Mouse (Mus musculus): ENCODE measurements around the gene Strn.
A peak's percentile ranks its signal among the peaks of the same experiment; 100 is the strongest.
"Not testable (repeated sequence)": the region's sequence is repeated elsewhere in the genome, so short reads cannot be mapped to it uniquely, and the experiment has no call there.

Gene Strn

DNA sequence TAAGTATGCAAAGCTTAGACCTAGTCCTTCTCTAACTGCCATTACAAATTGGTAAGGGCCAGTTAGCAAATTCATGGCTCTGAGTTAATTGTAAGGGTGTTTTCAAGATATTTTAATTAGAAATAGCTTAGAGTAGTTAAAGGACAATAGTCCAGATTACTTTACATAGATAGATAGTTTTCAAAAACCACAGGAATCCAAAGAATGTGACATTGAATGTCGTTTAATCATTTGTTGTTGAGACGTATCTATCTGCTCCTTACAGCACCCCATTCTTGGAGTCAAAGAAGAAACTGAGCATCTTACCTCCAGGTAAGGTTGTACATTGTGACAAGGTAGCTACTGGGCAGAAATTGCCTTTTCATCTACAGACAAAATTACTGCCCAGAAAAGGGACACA, 26.7 kb downstream of the Strn start:
- peak; percentile 23 for DNase-seq (ENCODE audit: low read depth, low spot score)

DNA sequence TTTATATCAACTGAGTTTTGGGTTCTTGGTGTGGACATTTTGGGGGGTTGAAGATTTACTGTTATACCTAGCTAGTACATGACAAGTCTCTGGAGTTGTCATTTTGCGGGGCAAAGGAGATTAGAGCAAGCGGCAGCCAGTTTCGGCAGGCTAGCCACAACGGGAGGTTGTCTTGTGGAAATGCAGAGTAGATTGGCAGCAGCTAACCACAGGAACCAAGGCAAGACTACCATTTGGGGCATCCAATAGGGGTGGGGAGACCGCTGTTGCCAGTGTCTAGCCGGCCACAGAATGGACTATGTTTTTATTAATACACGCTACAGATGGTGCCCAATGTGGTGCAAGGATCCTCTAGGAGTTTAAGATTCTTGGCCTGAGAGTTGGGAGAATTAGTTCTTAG, 28.6 kb downstream of the Strn start:
- DNase-seq (ENCODE audit: low read depth, low spot score), result no peak

DNA sequence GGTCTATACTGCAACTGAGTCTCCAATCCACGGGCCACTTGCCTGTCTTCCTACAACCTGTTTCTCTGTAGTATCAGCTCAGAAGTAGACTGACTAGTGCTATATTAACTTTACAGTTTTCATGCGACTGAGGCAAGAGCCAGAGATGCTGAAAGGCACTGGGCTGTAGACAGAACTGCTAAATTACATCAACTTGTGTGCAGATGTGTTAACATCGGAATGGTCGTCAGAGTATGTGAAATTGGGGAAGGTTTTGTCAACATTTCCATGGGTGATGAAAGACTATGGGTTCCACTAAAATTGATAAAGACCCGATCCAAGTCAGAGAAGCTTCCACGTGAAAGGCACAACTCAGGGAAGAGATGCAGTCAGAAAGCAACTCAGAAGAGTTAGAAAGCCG, 34.0 kb downstream of the Strn start:
- no peak for DNase-seq (ENCODE audit: low read depth, low spot score)

DNA sequence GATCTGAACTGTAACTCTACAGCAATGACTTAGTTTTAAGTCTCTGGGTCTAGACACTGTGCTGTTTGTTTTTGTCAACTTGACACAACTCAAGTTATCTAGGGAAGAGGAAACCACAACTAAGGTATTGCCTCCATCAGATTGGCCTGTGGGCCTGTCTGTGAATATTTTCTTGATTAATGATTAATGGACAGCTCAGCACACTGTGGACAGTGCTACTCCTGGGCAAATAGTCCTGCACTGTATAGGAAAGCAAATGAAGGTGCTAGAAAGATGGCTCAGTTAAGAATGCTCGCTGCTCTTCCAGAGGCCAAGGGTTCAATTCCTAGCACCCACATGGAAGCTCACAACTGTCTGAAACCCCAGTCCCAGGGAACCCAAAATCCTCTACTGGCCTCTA, 38.0 kb downstream of the Strn start:
- no peak for DNase-seq (ENCODE audit: low read depth, low spot score)

DNA sequence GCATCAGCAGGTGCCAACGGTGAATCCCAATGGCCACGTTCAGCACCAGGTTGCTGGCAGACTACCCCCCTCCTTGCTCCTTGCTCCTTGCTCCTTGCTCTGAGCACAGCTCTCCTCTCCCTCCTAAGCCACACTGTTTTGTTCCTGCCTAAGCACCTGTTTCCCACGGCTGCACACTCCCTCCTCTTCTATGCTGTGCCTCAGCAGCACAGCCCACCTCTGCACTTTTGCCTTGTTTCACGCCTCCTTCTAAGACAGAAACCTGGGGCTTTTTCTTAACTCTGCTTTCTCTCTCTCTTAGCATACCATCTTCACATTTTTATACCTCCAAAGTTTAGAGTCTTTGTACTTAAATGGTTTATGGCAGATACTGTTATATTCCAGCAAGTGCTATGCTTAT, 39.5 kb downstream of the Strn start:
- no peak for DNase-seq (ENCODE audit: low read depth, low spot score)

DNA sequence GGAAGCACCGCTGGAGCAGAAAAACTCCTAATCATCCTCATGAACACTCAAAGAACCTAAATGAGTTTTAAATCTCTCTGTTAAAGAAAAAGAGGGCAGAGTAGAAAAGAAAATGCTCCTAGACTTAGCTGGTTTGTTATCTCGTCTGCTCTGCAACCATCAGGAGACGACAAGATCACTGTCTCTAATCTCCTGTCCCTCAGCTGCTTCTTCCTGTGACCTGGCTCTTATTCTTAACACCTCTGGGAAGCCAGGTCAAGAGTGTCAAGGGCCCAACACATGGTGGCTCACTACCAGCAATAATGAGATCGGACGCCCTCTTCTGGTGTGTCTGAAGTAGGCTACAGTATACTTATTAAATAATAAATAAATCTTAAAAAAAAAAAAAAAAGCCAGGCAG, 40.1 kb downstream of the Strn start:
- no peak for DNase-seq (ENCODE audit: low read depth, low spot score)

DNA sequence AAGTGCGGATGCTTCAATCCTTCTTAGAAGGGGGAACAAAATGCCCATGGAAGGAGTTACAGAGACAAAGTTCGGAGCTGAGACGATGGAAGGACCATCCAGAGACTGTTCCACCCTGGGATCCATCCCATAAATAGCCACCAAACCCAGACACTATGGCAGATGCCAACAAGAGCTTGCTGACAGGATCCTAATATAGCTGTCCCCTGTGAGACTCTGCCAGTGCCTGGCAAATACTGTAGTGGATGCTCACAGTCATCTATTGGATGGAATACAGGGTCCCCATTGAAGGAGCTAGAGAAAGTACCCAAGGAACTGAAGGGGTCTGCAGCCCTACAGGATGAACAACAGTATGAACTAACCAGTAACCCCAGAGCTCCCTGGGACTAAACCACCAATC, 47.8 kb downstream of the Strn start:
- not testable (repeated sequence) for DNase-seq (ENCODE audit: low read depth, low spot score)

DNA sequence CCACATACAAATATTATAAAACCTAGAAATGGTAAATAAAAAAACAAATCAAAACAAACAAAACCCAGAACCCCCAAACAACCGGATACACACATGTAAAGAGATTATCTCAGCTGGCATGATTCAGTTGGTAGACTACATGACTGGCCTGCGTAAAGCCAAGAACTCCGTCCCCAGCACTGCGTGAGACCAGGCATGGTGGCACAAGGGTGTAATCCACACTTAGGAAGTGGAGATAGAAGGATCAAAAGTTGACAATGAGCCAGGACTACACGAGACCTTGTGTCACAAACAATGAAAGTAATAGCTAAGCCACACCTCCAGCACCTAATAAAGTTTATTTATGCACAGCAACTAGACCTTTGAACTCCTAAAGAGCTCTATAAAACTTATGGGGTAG, 49.0 kb downstream of the Strn start:
- no peak for DNase-seq (ENCODE audit: low read depth, low spot score)

DNA sequence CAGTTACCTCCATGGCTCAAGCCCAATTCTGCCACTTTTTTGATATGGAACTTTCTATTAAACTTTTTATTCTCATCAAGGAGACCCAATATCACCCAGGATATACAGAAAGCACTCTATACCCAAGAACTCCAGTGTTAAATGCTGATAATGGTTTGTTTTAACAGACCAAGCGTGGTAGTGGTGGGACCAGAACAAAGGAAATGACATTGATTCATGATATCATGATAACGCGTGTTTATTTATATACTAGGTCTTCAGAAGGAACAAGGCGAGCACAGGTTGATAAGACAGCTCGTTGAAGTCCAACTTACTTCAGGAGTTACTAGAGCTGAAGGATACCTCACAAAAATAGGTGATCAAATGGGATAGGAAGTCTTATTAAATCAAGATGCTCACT, 52.0 kb downstream of the Strn start:
- DNase-seq (ENCODE audit: low read depth, low spot score), result no peak

DNA sequence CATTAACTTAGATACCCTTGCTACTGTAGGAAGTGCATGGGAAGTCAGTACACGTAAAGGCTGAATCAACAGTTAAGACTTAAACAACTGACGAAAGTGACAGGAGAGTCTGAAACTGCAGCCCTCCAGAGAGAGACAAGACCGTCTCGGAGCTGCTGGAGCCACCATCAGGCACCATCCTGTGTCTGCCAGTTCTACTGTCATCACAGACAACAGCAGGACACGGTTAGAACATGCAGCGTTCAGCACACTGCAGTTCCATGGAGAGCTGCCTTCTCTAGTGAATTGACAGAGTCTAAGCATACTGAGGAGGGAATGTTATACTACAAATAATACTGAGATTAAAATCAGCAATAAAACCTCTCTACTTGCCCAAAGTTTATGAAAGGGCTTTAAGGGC, 54.6 kb downstream of the Strn start:
- no peak for DNase-seq (ENCODE audit: low read depth, low spot score)

DNA sequence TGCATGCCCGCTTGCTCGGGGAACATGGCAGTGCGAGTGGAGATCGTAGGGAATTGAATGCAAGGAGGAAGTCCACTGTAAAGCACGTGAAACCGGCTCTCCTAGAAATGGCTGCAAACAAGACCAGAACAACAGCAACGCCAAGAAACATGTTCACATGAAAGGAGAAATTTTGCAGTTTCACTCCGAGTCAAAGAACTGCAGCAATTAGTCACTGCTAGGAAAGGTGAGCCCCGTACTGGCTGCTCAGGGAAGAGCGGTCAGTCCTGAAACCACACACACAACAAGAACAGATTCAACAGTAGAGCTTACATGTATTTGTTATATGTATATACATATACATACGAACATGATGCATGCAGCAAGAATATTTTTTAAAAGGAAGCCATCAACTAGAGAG, 57.5 kb downstream of the Strn start:
- DNase-seq (ENCODE audit: low read depth, low spot score), result no peak

DNA sequence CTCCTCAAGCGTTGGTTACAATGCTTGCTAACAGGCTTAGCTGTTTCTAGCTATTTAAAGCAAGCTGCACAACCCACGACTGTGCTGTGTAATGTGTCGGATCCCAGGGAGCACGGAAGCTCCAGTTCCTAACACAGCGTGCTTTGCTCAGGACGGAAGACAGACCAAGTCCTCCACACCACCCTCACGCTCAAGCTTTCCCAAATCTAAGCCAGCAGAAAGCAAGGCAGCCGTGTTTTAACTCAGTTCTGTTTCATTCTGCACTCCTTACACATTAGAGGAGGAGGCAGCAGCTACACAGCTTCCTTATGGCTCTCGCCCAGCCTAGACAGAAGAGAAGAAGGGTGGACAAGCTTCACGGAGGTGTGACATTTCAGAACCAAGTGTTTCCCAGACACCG, 60.2 kb downstream of the Strn start:
- DNase-seq (ENCODE audit: low read depth, low spot score), result no peak

DNA sequence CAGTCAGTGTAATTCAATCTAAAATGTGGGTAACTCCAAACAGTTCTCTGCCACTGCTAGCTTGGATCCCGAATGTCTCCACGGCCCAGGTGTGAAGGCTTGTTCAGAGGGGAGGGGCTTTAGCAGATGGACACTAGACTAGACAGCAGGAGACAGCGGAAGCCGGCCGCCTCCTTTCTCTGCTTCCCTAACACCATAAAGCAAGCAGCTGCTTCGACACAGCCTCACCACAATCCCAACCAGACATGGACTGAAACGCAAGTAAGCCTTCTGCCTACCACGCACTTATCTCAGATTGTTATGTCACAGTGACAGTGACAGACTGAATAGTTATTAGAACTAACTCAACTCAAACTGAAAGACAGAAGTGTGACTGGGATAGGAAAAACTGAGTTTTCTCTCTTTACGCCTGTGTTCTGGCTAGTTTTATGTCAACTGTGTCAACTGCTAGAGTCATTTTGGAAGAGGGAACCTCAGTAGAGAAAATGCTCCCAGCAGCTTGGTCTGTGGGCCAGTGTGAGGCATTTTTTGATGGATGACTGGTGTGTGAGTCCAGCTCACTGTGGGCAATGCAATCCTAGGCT, 71.9 kb downstream of the Strn start:
- DNase-seq (ENCODE audit: low read depth, low spot score), result no peak

DNA sequence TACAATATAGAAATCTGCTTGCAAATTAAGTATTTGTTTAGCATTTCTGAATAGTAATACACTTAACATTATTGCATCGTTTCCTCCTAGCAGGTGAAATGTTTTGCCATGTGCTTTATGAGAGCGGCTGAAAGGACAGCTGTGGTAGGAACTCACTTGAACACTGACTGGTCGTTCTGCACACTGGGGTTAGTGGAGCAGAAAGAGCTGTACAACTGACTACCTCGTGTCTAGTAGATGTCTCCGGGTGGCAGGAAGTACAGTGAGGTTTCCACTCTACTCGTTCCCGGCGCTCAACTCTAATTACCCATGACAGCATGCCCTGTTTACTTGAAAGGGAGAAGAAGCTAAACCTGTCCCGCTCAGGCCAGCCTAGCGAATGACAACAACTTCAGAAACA, 82.2 kb downstream of the Strn start:
- DNase-seq (ENCODE audit: low read depth, low spot score), result no peak

DNA sequence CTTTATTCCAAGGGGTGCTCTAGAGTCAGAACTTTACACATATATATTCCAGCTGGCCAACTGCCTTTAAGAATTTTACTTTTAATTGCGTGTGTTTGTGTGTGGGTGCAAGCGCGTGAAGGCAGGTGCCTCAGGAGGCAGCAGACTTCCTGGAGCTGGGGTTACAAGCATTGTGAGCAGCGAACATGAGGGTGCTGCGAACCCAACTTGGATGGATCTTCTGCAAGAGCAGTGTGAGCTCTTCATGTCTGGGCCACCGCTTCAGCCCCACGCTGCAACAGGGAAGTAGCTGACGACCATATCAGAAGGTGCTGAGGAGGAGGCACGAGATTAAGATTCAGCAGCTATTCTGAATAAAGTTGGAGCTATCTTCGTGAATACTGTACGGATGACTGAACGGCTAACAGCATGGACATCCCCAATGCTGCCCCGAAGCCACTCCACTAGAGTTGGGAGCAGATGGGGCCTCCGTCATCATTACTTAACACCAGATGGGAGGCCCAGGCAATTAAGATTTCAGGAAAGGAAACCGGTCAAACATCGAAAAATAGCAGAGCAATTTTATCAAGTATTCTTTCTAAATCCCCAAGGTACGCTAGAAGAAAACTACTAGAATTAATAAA, 93.0 kb downstream of the Strn start:
- DNase-seq (ENCODE audit: low read depth, low spot score), result no peak

DNA sequence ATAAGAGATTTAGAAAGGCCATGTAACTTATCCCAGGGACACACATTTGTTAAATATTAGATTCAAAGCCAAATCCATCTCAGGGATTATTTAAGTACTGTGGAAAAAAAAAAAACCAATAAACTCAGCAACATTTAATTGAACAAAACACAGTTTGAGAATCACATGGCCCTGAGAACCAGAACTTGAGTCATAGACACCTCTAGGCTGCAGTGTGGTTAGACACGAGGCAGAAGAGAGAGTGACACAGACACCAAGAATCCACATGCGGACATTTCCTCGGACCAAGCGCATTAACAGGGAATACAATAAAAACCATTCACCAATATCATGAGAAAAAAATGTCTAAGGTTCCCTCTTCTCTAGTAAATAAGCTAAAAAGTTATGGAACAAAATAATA, 94.7 kb downstream of the Strn start:
- DNase-seq (ENCODE audit: low read depth, low spot score), result no peak

DNA sequence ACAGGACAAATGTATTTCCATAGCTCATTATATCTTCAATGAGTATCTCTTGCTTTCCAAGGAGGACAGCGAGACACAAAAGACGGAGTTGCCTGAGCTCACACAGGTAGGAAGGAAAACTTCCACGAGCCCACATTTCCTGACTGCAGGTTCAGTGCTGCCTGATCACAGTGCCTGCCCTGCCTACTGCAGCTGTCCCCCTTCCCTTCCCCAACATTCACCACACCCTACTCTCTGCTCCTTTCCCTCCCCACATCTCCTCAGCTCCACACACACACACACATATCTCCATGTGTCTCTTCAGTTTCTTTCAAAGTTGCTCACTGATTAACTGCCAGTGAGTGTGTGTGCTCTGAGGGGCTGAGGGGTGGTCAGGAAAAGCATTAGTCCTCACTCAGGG, 96.6 kb downstream of the Strn start:
- no peak for DNase-seq (ENCODE audit: low read depth, low spot score)

DNA sequence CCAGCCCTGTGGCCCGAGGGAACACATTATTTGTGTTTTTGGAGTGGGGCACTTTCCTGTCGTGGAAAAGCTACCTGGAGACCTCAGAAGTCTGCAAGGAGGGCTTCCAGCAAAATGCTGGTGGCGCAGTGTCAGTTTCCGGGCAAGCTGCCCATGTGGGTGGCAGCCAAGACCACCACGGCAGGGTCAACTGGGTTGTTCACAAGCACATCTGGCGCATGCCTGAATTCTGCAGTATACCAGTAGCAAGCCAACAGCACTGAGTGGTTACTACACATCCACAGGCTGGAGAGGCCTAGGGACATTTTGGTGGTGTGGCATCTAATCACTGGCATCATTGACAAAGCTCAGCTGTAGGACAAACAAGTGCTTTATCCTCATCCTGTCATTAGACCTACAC, 97.9 kb downstream of the Strn start:
- DNase-seq (ENCODE audit: low read depth, low spot score), result no peak

DNA sequence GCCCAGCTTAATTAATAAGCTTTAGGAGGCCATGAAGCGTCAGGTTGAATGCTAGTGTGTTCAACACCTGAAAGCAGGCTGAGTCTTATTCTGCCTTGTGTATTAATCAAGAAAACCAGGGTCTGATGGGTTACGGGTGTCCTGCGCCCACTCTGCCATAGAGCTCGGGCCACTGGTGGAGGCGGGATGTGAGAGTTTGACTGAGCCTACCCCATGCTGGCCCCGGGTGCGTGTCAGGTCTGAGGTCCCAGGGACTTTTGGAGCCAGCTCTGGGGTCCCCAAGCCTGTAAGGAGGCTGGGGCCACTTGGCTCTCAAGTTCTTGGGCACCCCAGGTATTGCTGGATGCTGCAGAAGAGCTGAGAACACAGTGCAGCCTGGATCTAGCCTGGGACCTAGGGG, 99.9 kb downstream of the Strn start:
- peak; percentile 13 for DNase-seq (ENCODE audit: low read depth, low spot score)

DNA sequence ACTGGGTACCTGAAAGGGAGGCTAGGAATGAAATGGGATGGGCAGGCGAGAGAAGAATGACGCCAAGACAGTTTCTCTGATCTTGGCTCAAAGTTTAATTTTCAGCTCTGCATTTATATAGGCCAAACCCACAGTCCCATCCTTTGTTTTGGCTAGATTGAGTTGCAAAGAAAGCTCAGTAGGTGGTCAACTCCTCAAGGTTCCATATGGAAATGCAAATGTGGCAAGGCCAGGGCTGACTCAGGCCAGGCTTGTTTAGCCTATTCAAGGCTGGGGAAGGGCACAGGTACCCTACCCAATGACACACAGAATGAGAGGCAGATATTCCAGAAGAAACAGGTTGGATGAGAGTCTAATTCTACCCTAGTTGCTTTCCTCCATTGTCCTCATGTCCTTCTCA, 101.4 kb downstream of the Strn start:
- DNase-seq (ENCODE audit: low read depth, low spot score), result peak; percentile 97

DNA sequence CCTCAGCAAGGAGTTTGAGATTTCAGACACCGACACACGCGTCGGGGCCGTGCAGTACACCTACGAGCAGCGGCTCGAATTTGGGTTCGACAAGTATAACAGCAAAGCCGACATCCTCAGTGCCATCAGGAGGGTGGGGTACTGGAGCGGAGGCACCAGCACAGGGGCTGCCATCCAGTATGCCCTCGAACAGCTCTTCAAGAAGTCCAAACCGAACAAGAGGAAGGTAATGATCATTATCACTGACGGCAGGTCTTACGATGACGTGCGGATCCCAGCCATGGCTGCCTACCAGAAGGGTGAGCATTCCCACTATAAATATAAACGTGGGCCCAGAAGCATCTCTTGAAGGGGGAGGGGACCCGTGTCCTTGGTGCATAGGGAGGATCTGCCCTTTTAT, 112.1 kb downstream of the Strn start:
- DNase-seq (ENCODE audit: low read depth, low spot score), result no peak

DNA sequence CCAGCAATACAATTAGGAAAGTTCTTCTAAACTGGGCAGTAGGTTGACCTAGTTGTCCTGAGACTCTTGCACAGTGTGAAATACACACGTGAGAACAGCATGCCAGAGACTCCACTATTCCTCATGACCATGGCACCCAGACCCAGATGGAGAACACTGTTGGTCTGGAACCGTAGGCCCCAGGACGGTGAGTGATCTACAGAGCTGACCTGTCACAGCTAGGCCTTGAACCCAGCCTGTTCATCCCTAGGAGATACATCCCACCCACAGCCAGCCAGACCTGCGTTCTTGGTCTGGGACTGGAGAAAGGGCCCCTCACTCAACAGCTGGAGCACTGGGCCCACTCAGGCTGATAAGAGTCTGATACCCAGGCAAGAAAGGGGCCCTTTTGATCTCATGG, 115.1 kb downstream of the Strn start:
- DNase-seq (ENCODE audit: low read depth, low spot score), result no peak

DNA sequence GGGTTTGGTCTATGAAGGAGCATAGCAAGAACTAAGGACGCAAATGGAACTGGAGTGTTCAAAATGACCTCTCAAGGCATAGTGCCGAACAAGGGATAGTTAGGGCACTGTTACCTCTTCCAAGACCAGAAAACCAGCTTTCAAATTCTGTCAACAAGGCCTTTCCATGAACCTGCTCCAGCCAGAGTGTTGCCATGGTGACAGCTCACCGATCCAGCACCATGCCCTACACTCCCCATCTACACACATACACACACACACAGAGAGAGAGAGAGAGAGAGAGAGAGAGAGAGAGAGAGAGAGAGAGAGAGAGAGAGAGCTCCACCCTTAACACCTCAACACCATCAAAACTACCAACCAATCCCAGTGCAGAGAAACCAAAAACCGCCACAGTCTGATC, 116.3 kb downstream of the Strn start:
- DNase-seq (ENCODE audit: low read depth, low spot score), result peak; percentile 23

DNA sequence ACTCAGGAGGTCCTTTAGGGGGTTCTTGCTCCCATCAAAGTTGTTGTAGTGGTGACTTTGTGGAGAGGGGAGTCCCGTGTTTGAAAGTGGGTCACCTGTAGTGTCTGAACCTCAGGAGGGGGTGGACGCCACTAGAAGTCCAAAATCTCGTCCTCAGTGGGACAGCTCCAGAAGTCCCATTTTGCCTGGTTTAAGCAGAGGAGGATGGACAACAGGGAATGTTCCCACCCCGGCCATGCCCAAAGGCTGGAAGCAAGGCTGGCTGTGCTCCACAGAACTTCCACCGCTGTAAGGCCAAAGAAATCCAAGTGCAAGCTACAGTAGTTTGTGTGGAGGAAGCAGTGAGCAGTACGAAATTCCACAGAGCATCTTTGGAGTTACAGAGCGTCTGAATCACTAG, 117.0 kb downstream of the Strn start:
- DNase-seq (ENCODE audit: low read depth, low spot score), result no peak

Measured in R1 (cell line).